Mouse (Mus musculus) liver, adult 2 months (tissue): ENCODE measurements around the gene AI837181.

ENCODE experiments used
- CTCF ChIP-seq: fragments of 200-500 bp; IDR thresholded peaks from 2 replicates; pipeline ENCODE4 v1.5.1; 2011; ENCODE audit warnings: low read depth, low read length, control low read depth
- POLR2A ChIP-seq: fragments of 200-500 bp; IDR thresholded peaks from 2 replicates; pipeline ENCODE4 v1.6.1; 2011; ENCODE audit warnings: low read length, control low read depth; ENCODE audit not compliant: insufficient read depth; ENCODE audit errors: extremely low read depth

- TF ChIP-seq CTCF (no peak), POLR2A (no peak)
Observed at GRCm38 (mm10) chr19:5447515-5448353, 22.8 kb downstream of the AI837181 start, which contains the start of gene Fosl1.
